Comparison of ENCODE assay signal across 17 mouse cellular contexts in genomic region chr6:3560009-3560408, GRCm38 (mm10).
A peak's percentile ranks its signal among the peaks of the same experiment; 100 is the strongest.
DNase-seq lines count a peak whose midpoint lies in the region; ATAC-seq lines count a peak whose summit lies in the region.
"Had no signal": no experiment of that assay in that cellular context is flagged by ENCODE, and none has a peak within 500 bp of the region (broad histone marks: within the 10 kb centered on the region; RNA-seq: fewer than 3 reads in every experiment).

No protein-coding gene starts in this region.

- H3K4me3 ChIP-seq in forebrain, embryonic 13.5 days: no peak overlapping the region
- H3K4me3 ChIP-seq in forebrain, embryonic 12.5 days (replicated peaks): no peak overlapping the region
- no peak overlapping the region for H3K4me3 ChIP-seq in forebrain, embryonic 16.5 days (replicated peaks; ENCODE audit: low read length)
- H3K4me3 ChIP-seq: embryonic facial prominence, embryonic 15.5 days; heart, embryonic 13.5 days; limb, embryonic 13.5 days; liver, embryonic 15.5 days had no signal

- H3K27ac ChIP-seq in forebrain, embryonic 13.5 days: no peak overlapping the region
- H3K27ac ChIP-seq in forebrain, embryonic 12.5 days: no peak overlapping the region
- H3K27ac ChIP-seq in forebrain, embryonic 16.5 days (ENCODE audit: low read length): no peak overlapping the region
- H3K27ac ChIP-seq: embryonic facial prominence, embryonic 15.5 days; heart, embryonic 13.5 days; limb, embryonic 13.5 days; liver, embryonic 15.5 days had no signal

- no peak overlapping the region for H3K4me2 ChIP-seq in forebrain, embryonic 13.5 days
- no peak overlapping the region for H3K4me2 ChIP-seq in forebrain, embryonic 12.5 days
- no peak overlapping the region for H3K4me2 ChIP-seq in forebrain, embryonic 16.5 days (ENCODE audit: low read length)
- H3K4me2 ChIP-seq: embryonic facial prominence, embryonic 15.5 days; heart, embryonic 13.5 days; limb, embryonic 13.5 days; liver, embryonic 15.5 days; midbrain, embryonic 11.5 days had no signal

- peaks cover 6% of the 10 kb centered on the region for H3K36me3 ChIP-seq in forebrain, embryonic 13.5 days (ENCODE audit: poor library complexity, severe bottlenecking)
- H3K36me3 ChIP-seq in forebrain, embryonic 12.5 days (replicated peaks): 0 out of 2 replicates have a peak, but pooled peaks cover 4% of the 10 kb centered on the region
- H3K36me3 ChIP-seq in forebrain, embryonic 16.5 days (ENCODE audit: control insufficient read depth, insufficient read depth): no peaks in the 10 kb centered on the region
- H3K36me3 ChIP-seq: embryonic facial prominence, embryonic 15.5 days had no signal

- WGBS in forebrain, embryonic 13.5 days: 63% methylated on average over 5 of the region's 5 CpGs
- 63% methylated on average over 5 of the region's 5 CpGs for WGBS in forebrain, embryonic 12.5 days
- 58% methylated on average over 5 of the region's 5 CpGs for WGBS in forebrain, embryonic 16.5 days

- no peaks in the 10 kb centered on the region for H3K4me1 ChIP-seq in forebrain, embryonic 13.5 days
- no peaks in the 10 kb centered on the region; the same call in 1 of the 2 replicates for H3K4me1 ChIP-seq in forebrain, embryonic 12.5 days
- H3K4me1 ChIP-seq in forebrain, embryonic 16.5 days (replicated peaks; ENCODE audit: control insufficient read depth, insufficient read depth, low read length): 0 out of 2 replicates have a peak, but pooled peaks cover 4% of the 10 kb centered on the region
- H3K4me1 ChIP-seq: heart, embryonic 13.5 days; limb, embryonic 13.5 days had no signal

- DNase-seq in 416B (ENCODE audit: low read depth) (peak; percentile 44), R1 (ENCODE audit: low read depth, low spot score) (peak; percentile 71)
- no peak for DNase-seq in gastrocnemius, adult 8-10 months (ENCODE audit: low spot score in 2 of 2)
- DNase-seq in kidney, postnatal 4 days: no peak
- no peak for DNase-seq in adrenal gland, adult 18-20 months (ENCODE audit: low spot score in 2 of 2)
- DNase-seq: cerebellum, adult 18-20 months; lung, postnatal 10 days; retina, postnatal 1 day had no signal

- no peak overlapping the region for H3K9ac ChIP-seq in forebrain, embryonic 13.5 days
- H3K9ac ChIP-seq in forebrain, embryonic 12.5 days: no peak overlapping the region
- no peak overlapping the region for H3K9ac ChIP-seq in forebrain, embryonic 16.5 days (replicated peaks; ENCODE audit: low read depth, low read length)
- H3K9ac ChIP-seq: embryonic facial prominence, embryonic 15.5 days; heart, embryonic 13.5 days; limb, embryonic 13.5 days; liver, embryonic 15.5 days had no signal

- no peaks in the 10 kb centered on the region for H3K27me3 ChIP-seq in forebrain, embryonic 13.5 days
- no peaks in the 10 kb centered on the region for H3K27me3 ChIP-seq in forebrain, embryonic 12.5 days
- H3K27me3 ChIP-seq in forebrain, embryonic 16.5 days (replicated peaks; ENCODE audit: control insufficient read depth, insufficient read depth, low read length): no peaks in the 10 kb centered on the region
- H3K27me3 ChIP-seq: embryonic facial prominence, embryonic 15.5 days; heart, embryonic 13.5 days; limb, embryonic 13.5 days; liver, embryonic 15.5 days had no signal

- peak; percentile 29; the same call in 1 of the 2 replicates for ATAC-seq in forebrain, embryonic 13.5 days
- no peak for ATAC-seq in forebrain, embryonic 12.5 days (ENCODE audit: low FRiP score)
- ATAC-seq in forebrain, embryonic 16.5 days: peak; percentile 60; the same call in 1 of the 2 replicates
- ATAC-seq: activated CD4-positive, CD25-positive, alpha-beta regulatory T cell, adult 4 months had no signal

- H3K9me3 ChIP-seq in forebrain, embryonic 13.5 days (replicated peaks): no peaks in the 10 kb centered on the region
- no peaks in the 10 kb centered on the region for H3K9me3 ChIP-seq in forebrain, embryonic 12.5 days
- no peaks in the 10 kb centered on the region for H3K9me3 ChIP-seq in forebrain, embryonic 16.5 days (ENCODE audit: control insufficient read depth, low read length)
- H3K9me3 ChIP-seq: embryonic facial prominence, embryonic 15.5 days; heart, embryonic 13.5 days; limb, embryonic 13.5 days; liver, embryonic 15.5 days had no signal

Comparison
In these comparisons a context has a peak if more than half of its experiments do, and no peak if none do; other contexts are left out.
1. DNase-seq: peak in 416B (single experiment) and R1 (single experiment); none in gastrocnemius, adult 8-10 months (0 of 2), kidney, postnatal 4 days (0 of 2) and adrenal gland, adult 18-20 months (0 of 2).